Mouse (Mus musculus): Measurements from ENCODE around the gene Vwce. TPM values are rescaled to one million over a fixed set of nuclear protein-coding genes. Genes with fewer than 3 reads are reported as not detected.

Gene Vwce
- polyA plus RNA-seq, 1 experiment, result 0.11 TPM

DNA sequence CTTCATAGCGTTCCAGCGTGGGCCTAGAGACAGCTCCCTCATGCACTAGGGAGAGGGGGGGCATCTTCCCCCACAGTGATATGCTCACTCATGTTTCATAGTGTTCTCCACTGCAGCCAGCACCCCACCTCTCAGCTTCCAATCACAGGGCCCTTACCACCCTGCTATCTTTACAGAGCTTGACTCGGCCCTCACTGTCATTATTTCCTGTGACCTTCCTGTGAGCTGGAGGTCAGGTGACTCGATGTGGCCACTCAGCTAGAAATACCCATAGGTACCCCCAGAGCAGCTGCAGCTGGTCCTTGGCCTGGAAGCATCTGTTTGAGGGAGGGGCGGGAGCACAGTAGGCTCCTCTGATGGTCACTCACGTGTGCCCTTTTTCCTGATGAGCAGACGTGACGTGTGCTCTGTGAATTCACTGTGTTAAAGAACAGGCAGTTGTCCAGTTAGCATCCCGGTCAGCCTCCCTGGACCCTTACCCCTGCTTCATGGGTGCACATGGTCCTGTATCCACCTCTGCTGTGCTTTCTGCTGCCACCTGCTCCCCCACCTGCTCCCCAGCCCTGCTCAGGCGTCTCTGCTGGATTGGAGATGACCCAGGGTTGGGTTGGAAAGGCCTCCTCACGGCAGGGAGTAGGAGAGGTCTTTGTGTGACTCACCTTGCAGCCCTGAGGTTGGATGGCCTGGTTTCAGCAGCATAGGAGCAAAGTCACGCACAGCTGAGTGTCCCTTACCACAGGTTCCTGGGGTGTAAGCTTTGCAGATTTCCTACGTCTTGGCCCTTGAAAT lies 73.3 kb downstream of the Vwce start:
- H3K4me3 ChIP-seq (replicated peaks), result no peak overlapping the region
- H3K4me1 ChIP-seq (ENCODE audit: control insufficient read depth), result peaks cover 30% of the 10 kb centered on the region
- no peaks in the 10 kb centered on the region for H3K27me3 ChIP-seq (ENCODE audit: control insufficient read depth)
- TF ChIP-seq GATA1 (IDR thresholded peaks at IDR 0.05; ENCODE audit: low read length), result no peak
- no peak for TF ChIP-seq TAL1 (IDR thresholded peaks at IDR 0.05; ENCODE audit: low read length)
- no peaks in the 10 kb centered on the region for H3K9me3 ChIP-seq (ENCODE audit: control insufficient read depth, low read length)
- peaks cover 72% of the 10 kb centered on the region for H3K36me3 ChIP-seq (ENCODE audit: control insufficient read depth)

GRCm38 (mm10) chr19:10707881-10708280 lies 73.9 kb downstream of the Vwce start:
- H3K9me3 ChIP-seq (ENCODE audit: control insufficient read depth, low read length), result no peaks in the 10 kb centered on the region
- peaks cover 26% of the 10 kb centered on the region for H3K4me1 ChIP-seq (ENCODE audit: control insufficient read depth)
- H3K4me3 ChIP-seq (replicated peaks), result no peak overlapping the region
- H3K36me3 ChIP-seq (ENCODE audit: control insufficient read depth), result peaks cover 78% of the 10 kb centered on the region
- TF ChIP-seq GATA1 (IDR thresholded peaks at IDR 0.05; ENCODE audit: low read length) (no peak), TAL1 (IDR thresholded peaks at IDR 0.05; ENCODE audit: low read length) (no peak)
- no peaks in the 10 kb centered on the region for H3K27me3 ChIP-seq (ENCODE audit: control insufficient read depth)

DNA sequence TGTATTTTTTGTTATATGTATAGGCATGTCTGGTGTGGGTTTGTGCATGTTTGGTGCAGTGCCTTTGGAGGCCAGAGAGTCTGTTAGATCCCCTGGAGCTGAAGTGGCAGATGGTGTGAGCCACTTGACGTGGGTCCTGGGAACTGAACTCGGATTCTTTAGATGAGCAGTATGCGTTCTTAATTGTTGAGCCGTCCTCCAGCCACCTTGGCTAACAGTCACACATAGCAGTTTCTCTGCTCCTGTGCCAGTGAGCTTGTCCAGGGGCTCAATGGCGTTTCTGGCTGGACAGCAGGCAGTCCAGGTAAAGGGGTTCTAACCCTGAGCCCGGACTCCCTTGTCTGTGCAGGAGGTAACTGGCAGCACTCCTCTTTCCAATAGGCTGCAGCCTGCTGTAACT lies 74.9 kb downstream of the Vwce start:
- no peaks in the 10 kb centered on the region for H3K27me3 ChIP-seq (ENCODE audit: control insufficient read depth)
- no peaks in the 10 kb centered on the region for H3K9me3 ChIP-seq (ENCODE audit: control insufficient read depth, low read length)
- H3K4me3 ChIP-seq (replicated peaks), result no peak overlapping the region
- peaks cover 79% of the 10 kb centered on the region for H3K36me3 ChIP-seq (ENCODE audit: control insufficient read depth)
- H3K4me1 ChIP-seq (ENCODE audit: control insufficient read depth), result peaks cover 17% of the 10 kb centered on the region
- TF ChIP-seq TAL1 (IDR thresholded peaks at IDR 0.05; ENCODE audit: low read length) (no peak), GATA1 (IDR thresholded peaks at IDR 0.05; ENCODE audit: low read length) (no peak)

GRCm38 (mm10) chr19:10709360-10710087 lies 75.5 kb downstream of the Vwce start:
- no peak overlapping the region for H3K4me3 ChIP-seq (replicated peaks)
- no peaks in the 10 kb centered on the region for H3K27me3 ChIP-seq (ENCODE audit: control insufficient read depth)
- H3K9me3 ChIP-seq (ENCODE audit: control insufficient read depth, low read length), result no peaks in the 10 kb centered on the region
- no peak for TF ChIP-seq GATA1 (IDR thresholded peaks at IDR 0.05; ENCODE audit: low read length)
- peaks cover 85% of the 10 kb centered on the region for H3K36me3 ChIP-seq (ENCODE audit: control insufficient read depth)
- H3K4me1 ChIP-seq (ENCODE audit: control insufficient read depth), result peaks cover 17% of the 10 kb centered on the region

DNA sequence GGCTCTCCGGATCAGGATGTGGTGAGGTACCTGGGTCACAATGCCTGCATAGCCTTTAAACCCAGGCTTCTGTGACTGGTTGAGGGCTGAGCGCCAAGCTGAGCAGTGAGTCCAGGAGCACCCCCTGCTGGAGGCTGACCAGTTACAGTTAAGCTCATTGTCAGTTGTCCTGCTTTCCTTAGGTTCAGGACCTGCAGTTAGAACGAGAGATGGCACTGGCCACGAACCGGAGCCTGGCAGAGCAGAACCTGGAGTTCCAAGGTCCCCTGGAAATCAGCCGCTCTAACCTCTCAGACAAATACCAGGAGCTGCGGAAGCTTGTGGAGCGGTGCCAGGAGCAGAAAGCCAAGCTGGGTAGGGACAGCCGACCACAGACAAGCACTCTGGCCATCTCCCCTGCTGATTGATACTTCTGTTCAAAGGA lies 76.1 kb downstream of the Vwce start:
- Histone ChIP-seq H3K9me3 (ENCODE audit: control insufficient read depth, low read length) (no peaks in the 10 kb centered on the region), H3K36me3 (ENCODE audit: control insufficient read depth) (peaks cover 85% of the 10 kb centered on the region), H3K4me1 (ENCODE audit: control insufficient read depth) (peaks cover 13% of the 10 kb centered on the region), H3K4me3 (replicated peaks) (no peak overlapping the region), H3K27me3 (ENCODE audit: control insufficient read depth) (no peaks in the 10 kb centered on the region)
- TF ChIP-seq TAL1 (IDR thresholded peaks at IDR 0.05; ENCODE audit: low read length) (no peak), GATA1 (IDR thresholded peaks at IDR 0.05; ENCODE audit: low read length) (no peak)

- Histone ChIP-seq H3K4me3 (replicated peaks) (no peak overlapping the region), H3K27me3 (ENCODE audit: control insufficient read depth) (no peaks in the 10 kb centered on the region), H3K36me3 (ENCODE audit: control insufficient read depth) (peaks cover 84% of the 10 kb centered on the region), H3K9me3 (ENCODE audit: control insufficient read depth, low read length) (no peaks in the 10 kb centered on the region), H3K4me1 (ENCODE audit: control insufficient read depth) (peaks cover 12% of the 10 kb centered on the region)
- TF ChIP-seq GATA1 (IDR thresholded peaks at IDR 0.05; ENCODE audit: low read length) (no peak), TAL1 (IDR thresholded peaks at IDR 0.05; ENCODE audit: low read length) (no peak)
Observed at GRCm38 (mm10) chr19:10710751-10711150, 76.7 kb downstream of the Vwce start.

DNA sequence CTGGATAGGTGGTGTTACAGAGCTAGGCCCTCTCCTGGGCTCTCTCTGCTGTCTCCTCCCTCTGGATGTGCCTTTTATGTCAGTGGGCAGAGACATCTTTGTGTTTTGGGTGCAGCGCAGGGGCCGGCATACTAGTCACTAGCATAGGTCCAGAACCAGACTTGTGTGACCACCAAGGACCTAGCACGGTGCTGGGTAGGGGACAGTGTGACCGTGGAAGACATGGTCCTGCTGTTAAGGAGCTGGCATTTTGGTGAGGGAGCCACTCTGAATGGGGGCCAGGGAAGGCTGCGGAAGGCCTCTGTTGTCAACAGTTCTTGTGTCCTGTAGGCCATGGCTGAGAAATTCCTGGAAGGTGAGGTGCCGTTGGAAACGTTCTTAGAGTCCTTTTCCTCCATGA lies 78.2 kb downstream of the Vwce start:
- peaks cover 73% of the 10 kb centered on the region for H3K36me3 ChIP-seq (ENCODE audit: control insufficient read depth)
- no peaks in the 10 kb centered on the region for H3K9me3 ChIP-seq (ENCODE audit: control insufficient read depth, low read length)
- no peaks in the 10 kb centered on the region for H3K27me3 ChIP-seq (ENCODE audit: control insufficient read depth)
- no peak for TF ChIP-seq TAL1 (IDR thresholded peaks at IDR 0.05; ENCODE audit: low read length)
- no peak for TF ChIP-seq GATA1 (IDR thresholded peaks at IDR 0.05; ENCODE audit: low read length)
- H3K4me1 ChIP-seq (ENCODE audit: control insufficient read depth), result peaks cover 12% of the 10 kb centered on the region
- no peak overlapping the region for H3K4me3 ChIP-seq (replicated peaks)

DNA sequence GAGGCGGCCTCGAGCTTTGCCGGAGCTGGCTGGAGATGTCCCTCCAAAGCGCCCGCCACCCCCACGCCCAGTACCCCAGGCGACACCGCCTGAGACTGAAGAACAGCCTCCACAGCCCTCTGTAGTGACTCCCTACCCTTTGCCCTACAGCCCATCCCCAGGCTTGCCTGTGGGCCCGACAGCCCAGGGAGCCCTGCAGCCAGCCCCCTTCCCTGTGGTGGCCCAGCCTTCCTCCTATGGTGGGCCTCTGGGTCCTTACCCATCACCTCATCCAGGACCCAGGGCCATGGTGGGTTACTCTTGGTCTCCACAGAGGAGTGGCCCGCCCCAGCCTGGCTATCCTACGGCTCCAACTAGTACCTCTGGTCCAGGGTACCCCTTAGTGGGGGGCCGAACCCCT lies 78.6 kb downstream of the Vwce start:
- Histone ChIP-seq H3K4me3 (replicated peaks) (no peak overlapping the region), H3K9me3 (ENCODE audit: control insufficient read depth, low read length) (no peaks in the 10 kb centered on the region), H3K27me3 (ENCODE audit: control insufficient read depth) (no peaks in the 10 kb centered on the region), H3K36me3 (ENCODE audit: control insufficient read depth) (peaks cover 68% of the 10 kb centered on the region), H3K4me1 (ENCODE audit: control insufficient read depth) (peaks cover 12% of the 10 kb centered on the region)
- TF ChIP-seq TAL1 (IDR thresholded peaks at IDR 0.05; ENCODE audit: low read length), result no peak
- TF ChIP-seq GATA1 (IDR thresholded peaks at IDR 0.05; ENCODE audit: low read length), result no peak

GRCm38 (mm10) chr19:10713551-10713950 lies 79.5 kb downstream of the Vwce start:
- Histone ChIP-seq H3K36me3 (ENCODE audit: control insufficient read depth) (peaks cover 60% of the 10 kb centered on the region), H3K27me3 (ENCODE audit: control insufficient read depth) (no peaks in the 10 kb centered on the region), H3K9me3 (ENCODE audit: control insufficient read depth, low read length) (no peaks in the 10 kb centered on the region), H3K4me1 (ENCODE audit: control insufficient read depth) (peaks cover 12% of the 10 kb centered on the region), H3K4me3 (replicated peaks) (no peak overlapping the region)
- no peak for TF ChIP-seq GATA1 (IDR thresholded peaks at IDR 0.05; ENCODE audit: low read length)
- no peak for TF ChIP-seq TAL1 (IDR thresholded peaks at IDR 0.05; ENCODE audit: low read length)
